Mouse (Mus musculus) retina, postnatal 1 day (tissue): Measurements from ENCODE around the gene Kansl1l.
"Not testable (repeated sequence)": the region's sequence is repeated elsewhere in the genome, so short reads cannot be mapped to it uniquely, and the experiment has no call there.

Experiments
- DNase-seq: peaks from one replicate; pipeline ENCODE4 v3.0.0-alpha.2; 2012

The Kansl1l gene

GRCm38 (mm10) chr1:66816837-66817452 lies 417 bp downstream of the Kansl1l start:
- DNase-seq, result peak; percentile 94

GRCm38 (mm10) chr1:66815941-66816777 lies 1.2 kb downstream of the Kansl1l start:
- no peak for DNase-seq

GRCm38 (mm10) chr1:66814756-66815155 lies 2.6 kb downstream of the Kansl1l start:
- DNase-seq, result no peak

- DNase-seq, result no peak
These were observed 4.2 kb downstream of the Kansl1l start for GRCm38 (mm10) chr1:66813191-66813590.

- no peak for DNase-seq
These were observed 10.5 kb downstream of the Kansl1l start for GRCm38 (mm10) chr1:66806821-66807220.

- DNase-seq, result no peak
These were observed 12.0 kb downstream of the Kansl1l start for GRCm38 (mm10) chr1:66805408-66805807.

- DNase-seq, result no peak
These were observed 12.7 kb downstream of the Kansl1l start for GRCm38 (mm10) chr1:66804710-66805109.

GRCm38 (mm10) chr1:66797962-66798361 lies 19.4 kb downstream of the Kansl1l start:
- DNase-seq, result no peak

- DNase-seq, result no peak
These were observed 24.4 kb downstream of the Kansl1l start for GRCm38 (mm10) chr1:66792838-66793466.

GRCm38 (mm10) chr1:66782296-66782695 lies 35.1 kb downstream of the Kansl1l start:
- peak; percentile 11 for DNase-seq

- DNase-seq, result no peak
These were observed 36.3 kb downstream of the Kansl1l start for GRCm38 (mm10) chr1:66781027-66781426.

GRCm38 (mm10) chr1:66778798-66779197 lies 38.6 kb downstream of the Kansl1l start:
- no peak for DNase-seq

- DNase-seq, result no peak
These were observed 39.5 kb downstream of the Kansl1l start for GRCm38 (mm10) chr1:66777878-66778277.

- no peak for DNase-seq
These were observed 48.6 kb downstream of the Kansl1l start for GRCm38 (mm10) chr1:66768764-66769163.

- no peak for DNase-seq
These were observed 86.8 kb downstream of the Kansl1l start for GRCm38 (mm10) chr1:66730581-66730980.

- DNase-seq, result no peak
These were observed 104.5 kb downstream of the Kansl1l start for GRCm38 (mm10) chr1:66712859-66713258.

- DNase-seq, result no peak
These were observed 112.8 kb downstream of the Kansl1l start for GRCm38 (mm10) chr1:66704523-66704922.

- no peak for DNase-seq
These were observed 114.6 kb downstream of the Kansl1l start for GRCm38 (mm10) chr1:66702623-66703345.

- DNase-seq, result no peak
These were observed 115.8 kb downstream of the Kansl1l start for GRCm38 (mm10) chr1:66701576-66701940.

GRCm38 (mm10) chr1:66700693-66701575 lies 116.4 kb downstream of the Kansl1l start, which contains the start of gene Rpe:
Rpe (plus strand) TSS chr1:66700831.
- peak; percentile 96 for DNase-seq

- no peak for DNase-seq
These were observed 117.1 kb downstream of the Kansl1l start for GRCm38 (mm10) chr1:66700149-66700692.

GRCm38 (mm10) chr1:66699630-66700029 lies 117.7 kb downstream of the Kansl1l start:
- DNase-seq, result not testable (repeated sequence)
